Mouse (Mus musculus) hindbrain, embryonic 14.5 days (tissue): Measurements from ENCODE around the gene Sipa1l3. TPM values are rescaled to one million over a fixed set of nuclear protein-coding genes. Genes with fewer than 3 reads are reported as not detected.

Experiments used
- ATAC-seq: fragments of 200-750 bp; cut with Nextera tagmentation; 2 replicates; pipeline ENCODE4 v1.8.0; 2017; ENCODE audit warnings: moderate number of reproducible peaks, mild to moderate bottlenecking, moderate TSS enrichment, moderate library complexity; ENCODE audit not compliant: low FRiP score
- DNase-seq: peaks from one replicate; pipeline ENCODE4 v3.0.0-alpha.2; 2015; ENCODE audit warnings: low spot score
- H3K27ac ChIP-seq: fragments of 300-500 bp; sonication (generic); 2 replicates; pipeline ENCODE4 v1.5.1; 2014; ENCODE audit warnings: mild to moderate bottlenecking, moderate library complexity
- H3K27me3 ChIP-seq: fragments of 300-500 bp; sonication (generic); 2 replicates; pipeline ENCODE4 v1.6.1; 2014; ENCODE audit warnings: mild to moderate bottlenecking, low read length, mixed read lengths; ENCODE audit not compliant: control insufficient read depth, insufficient read depth
- H3K36me3 ChIP-seq: fragments of 300-500 bp; sonication (generic); replicated peaks from 2 replicates; pipeline ENCODE4 v1.6.1; 2014; ENCODE audit not compliant: control insufficient read depth, insufficient read depth
- H3K4me1 ChIP-seq: fragments of 300-500 bp; sonication (generic); replicated peaks from 2 replicates; pipeline ENCODE4 v1.6.1; 2014; ENCODE audit warnings: antibody characterized with exemption, low read length, mixed read lengths; ENCODE audit not compliant: control insufficient read depth, insufficient read depth
- H3K4me2 ChIP-seq: fragments of 300-500 bp; sonication (generic); replicated peaks from 2 replicates; pipeline ENCODE4 v1.6.1; 2014; ENCODE audit warnings: mild to moderate bottlenecking, moderate library complexity
- H3K4me3 ChIP-seq: fragments of 300-500 bp; sonication (generic); replicated peaks from 2 replicates; pipeline ENCODE4 v1.5.1; 2014; ENCODE audit warnings: mild to moderate bottlenecking, low read length
- H3K9ac ChIP-seq: fragments of 300-500 bp; sonication (generic); 2 replicates; pipeline ENCODE4 v1.6.1; 2014
- H3K9me3 ChIP-seq: fragments of 300-500 bp; sonication (generic); 2 replicates; pipeline ENCODE4 v1.6.1; 2016; ENCODE audit warnings: low read length; ENCODE audit not compliant: control insufficient read depth
- WGBS: fragments of 180-500 bp; shearing (Covaris S2); extraction: QIAGEN DNeasy Blood & Tissue Kit; methylation state at CpG from one replicate; pipeline ENCODE4 v1.1.7; 2014; 5-methylcytosine and 5-hydroxymethylcytosine counted together
- polyA plus RNA-seq: library from polyadenylated mRNA; unstranded; fragments of >200 nt; fragmentation: Nextera tagmentation; extraction: Ambion mirVana; gene quantifications from 2 replicates; pipeline ENCODE4 v1.2.1, GENCODE M21; 2014

Gene Sipa1l3
- polyA plus RNA-seq, 1 experiment from 2014 or later = 21.4 TPM

GRCm38 (mm10) chr7:29475005-29475404, 43.4 kb downstream of the Sipa1l3 start:
- WGBS = 93% methylated on average over 7 of the region's 7 CpGs
- Histone ChIP-seq H3K9me3 (no peaks in the 10 kb centered on the region), H3K4me2 (no peak overlapping the region), H3K4me3 (no peak overlapping the region), H3K9ac (no peak overlapping the region), H3K27me3 (no peaks in the 10 kb centered on the region), H3K36me3 (no peaks in the 10 kb centered on the region), H3K4me1 (peaks cover 15% of the 10 kb centered on the region), H3K27ac (no peak overlapping the region)
- ATAC-seq (no peak), DNase-seq (no peak)

- no peaks in the 10 kb centered on the region for H3K9me3 ChIP-seq
- no peak for ATAC-seq
- 61% methylated on average over 7 of the region's 7 CpGs for WGBS
- no peak overlapping the region for H3K4me3 ChIP-seq
- peak overlapping the region; percentile 9; the same call in 1 of the 2 replicates for H3K27ac ChIP-seq
- H3K4me2 ChIP-seq = no peak overlapping the region
- H3K4me1 ChIP-seq = peaks cover 20% of the 10 kb centered on the region
- no peak for DNase-seq
- no peaks in the 10 kb centered on the region for H3K27me3 ChIP-seq
- H3K36me3 ChIP-seq = no peaks in the 10 kb centered on the region
- H3K9ac ChIP-seq = no peak overlapping the region
These were observed 47.1 kb downstream of the Sipa1l3 start for GRCm38 (mm10) chr7:29471309-29471708.

GRCm38 (mm10) chr7:29469602-29470344, 48.7 kb downstream of the Sipa1l3 start:
- H3K27ac ChIP-seq = 0 out of 2 replicates have a peak overlapping the region, but pooled peaks have one; percentile 20
- H3K9me3 ChIP-seq = no peaks in the 10 kb centered on the region
- no peaks in the 10 kb centered on the region for H3K27me3 ChIP-seq
- WGBS = 63% methylated on average over 7 of the region's 7 CpGs
- peak; percentile 44 for DNase-seq
- H3K9ac ChIP-seq = no peak overlapping the region
- H3K4me1 ChIP-seq = peaks cover 20% of the 10 kb centered on the region
- no peak overlapping the region for H3K4me3 ChIP-seq
- ATAC-seq = peak; percentile 28; the same call in 1 of the 2 replicates
- H3K4me2 ChIP-seq = no peak overlapping the region
- H3K36me3 ChIP-seq = no peaks in the 10 kb centered on the region

GRCm38 (mm10) chr7:29468593-29468992, 49.8 kb downstream of the Sipa1l3 start:
- H3K9me3 ChIP-seq = no peaks in the 10 kb centered on the region
- H3K27ac ChIP-seq = no peak overlapping the region
- H3K4me3 ChIP-seq = no peak overlapping the region
- H3K36me3 ChIP-seq = no peaks in the 10 kb centered on the region
- H3K4me1 ChIP-seq = peaks cover 20% of the 10 kb centered on the region
- DNase-seq (no peak), ATAC-seq (no peak)
- H3K27me3 ChIP-seq = no peaks in the 10 kb centered on the region
- no peak overlapping the region for H3K4me2 ChIP-seq
- no peak overlapping the region for H3K9ac ChIP-seq
- 91% methylated on average over 5 of the region's 5 CpGs for WGBS

GRCm38 (mm10) chr7:29466585-29466984, 51.9 kb downstream of the Sipa1l3 start:
- no peak overlapping the region for H3K4me3 ChIP-seq
- no peak overlapping the region for H3K27ac ChIP-seq
- DNase-seq (no peak), ATAC-seq (no peak)
- H3K4me1 ChIP-seq = peaks cover 20% of the 10 kb centered on the region
- H3K36me3 ChIP-seq = no peaks in the 10 kb centered on the region
- H3K9me3 ChIP-seq = no peaks in the 10 kb centered on the region
- WGBS = 67% methylated on average over 10 of the region's 10 CpGs
- H3K27me3 ChIP-seq = no peaks in the 10 kb centered on the region
- no peak overlapping the region for H3K9ac ChIP-seq
- H3K4me2 ChIP-seq = no peak overlapping the region

GRCm38 (mm10) chr7:29465736-29466135, 52.7 kb downstream of the Sipa1l3 start:
- no peak overlapping the region for H3K9ac ChIP-seq
- ATAC-seq = no peak
- 73% methylated on average over 4 of the region's 4 CpGs for WGBS
- H3K4me2 ChIP-seq = no peak overlapping the region
- H3K4me3 ChIP-seq = no peak overlapping the region
- H3K9me3 ChIP-seq = no peaks in the 10 kb centered on the region
- H3K27me3 ChIP-seq = no peaks in the 10 kb centered on the region
- no peak overlapping the region for H3K27ac ChIP-seq
- no peak for DNase-seq
- H3K36me3 ChIP-seq = no peaks in the 10 kb centered on the region
- H3K4me1 ChIP-seq = peaks cover 12% of the 10 kb centered on the region; the same call in 1 of the 2 replicates

GRCm38 (mm10) chr7:29462820-29463219, 55.6 kb downstream of the Sipa1l3 start:
- Histone ChIP-seq H3K9me3 (no peaks in the 10 kb centered on the region), H3K27ac (no peak overlapping the region), H3K27me3 (no peaks in the 10 kb centered on the region), H3K9ac (no peak overlapping the region), H3K36me3 (no peaks in the 10 kb centered on the region), H3K4me3 (no peak overlapping the region), H3K4me2 (no peak overlapping the region), H3K4me1 (no peaks in the 10 kb centered on the region)
- 73% methylated on average over 3 of the region's 3 CpGs for WGBS
- ATAC-seq (no peak), DNase-seq (no peak)

GRCm38 (mm10) chr7:29462178-29462577, 56.3 kb downstream of the Sipa1l3 start:
- ATAC-seq = no peak
- DNase-seq = no peak
- H3K27ac ChIP-seq = no peak overlapping the region
- no peaks in the 10 kb centered on the region for H3K4me1 ChIP-seq
- WGBS = 89% methylated on average over 5 of the region's 5 CpGs
- H3K9ac ChIP-seq = no peak overlapping the region
- no peak overlapping the region for H3K4me2 ChIP-seq
- H3K9me3 ChIP-seq = no peaks in the 10 kb centered on the region
- no peak overlapping the region for H3K4me3 ChIP-seq
- H3K36me3 ChIP-seq = no peaks in the 10 kb centered on the region
- no peaks in the 10 kb centered on the region for H3K27me3 ChIP-seq

GRCm38 (mm10) chr7:29461557-29461956, 56.9 kb downstream of the Sipa1l3 start:
- no peaks in the 10 kb centered on the region for H3K36me3 ChIP-seq
- no peak overlapping the region for H3K9ac ChIP-seq
- H3K27me3 ChIP-seq = no peaks in the 10 kb centered on the region
- 83% methylated on average over 10 of the region's 10 CpGs for WGBS
- no peaks in the 10 kb centered on the region for H3K9me3 ChIP-seq
- H3K4me2 ChIP-seq = no peak overlapping the region
- DNase-seq (no peak), ATAC-seq (no peak)
- H3K4me3 ChIP-seq = no peak overlapping the region
- H3K27ac ChIP-seq = no peak overlapping the region
- no peaks in the 10 kb centered on the region for H3K4me1 ChIP-seq
